Mouse (Mus musculus) hindbrain, embryonic 14.5 days (tissue): Measurements from ENCODE around the gene Olfr694. TPM values are rescaled to one million over a fixed set of nuclear protein-coding genes. Genes with fewer than 3 reads are reported as not detected.

Experiments used
- ATAC-seq: fragments of 200-750 bp; cut with Nextera tagmentation; 2 replicates; pipeline ENCODE4 v1.8.0; 2017; ENCODE audit warnings: moderate number of reproducible peaks, mild to moderate bottlenecking, moderate TSS enrichment, moderate library complexity; ENCODE audit not compliant: low FRiP score
- DNase-seq: peaks from one replicate; pipeline ENCODE4 v3.0.0-alpha.2; 2015; ENCODE audit warnings: low spot score
- H3K27ac ChIP-seq: fragments of 300-500 bp; sonication (generic); 2 replicates; pipeline ENCODE4 v1.5.1; 2014; ENCODE audit warnings: mild to moderate bottlenecking, moderate library complexity
- H3K27me3 ChIP-seq: fragments of 300-500 bp; sonication (generic); 2 replicates; pipeline ENCODE4 v1.6.1; 2014; ENCODE audit warnings: mild to moderate bottlenecking, low read length, mixed read lengths; ENCODE audit not compliant: control insufficient read depth, insufficient read depth
- H3K36me3 ChIP-seq: fragments of 300-500 bp; sonication (generic); replicated peaks from 2 replicates; pipeline ENCODE4 v1.6.1; 2014; ENCODE audit not compliant: control insufficient read depth, insufficient read depth
- H3K4me1 ChIP-seq: fragments of 300-500 bp; sonication (generic); replicated peaks from 2 replicates; pipeline ENCODE4 v1.6.1; 2014; ENCODE audit warnings: antibody characterized with exemption, low read length, mixed read lengths; ENCODE audit not compliant: control insufficient read depth, insufficient read depth
- H3K4me2 ChIP-seq: fragments of 300-500 bp; sonication (generic); replicated peaks from 2 replicates; pipeline ENCODE4 v1.6.1; 2014; ENCODE audit warnings: mild to moderate bottlenecking, moderate library complexity
- H3K4me3 ChIP-seq: fragments of 300-500 bp; sonication (generic); replicated peaks from 2 replicates; pipeline ENCODE4 v1.5.1; 2014; ENCODE audit warnings: mild to moderate bottlenecking, low read length
- H3K9ac ChIP-seq: fragments of 300-500 bp; sonication (generic); 2 replicates; pipeline ENCODE4 v1.6.1; 2014
- H3K9me3 ChIP-seq: fragments of 300-500 bp; sonication (generic); 2 replicates; pipeline ENCODE4 v1.6.1; 2016; ENCODE audit warnings: low read length; ENCODE audit not compliant: control insufficient read depth
- WGBS: fragments of 180-500 bp; shearing (Covaris S2); extraction: QIAGEN DNeasy Blood & Tissue Kit; methylation state at CpG from one replicate; pipeline ENCODE4 v1.1.7; 2014; 5-methylcytosine and 5-hydroxymethylcytosine counted together
- polyA plus RNA-seq: library from polyadenylated mRNA; unstranded; fragments of >200 nt; fragmentation: Nextera tagmentation; extraction: Ambion mirVana; gene quantifications from 2 replicates; pipeline ENCODE4 v1.2.1, GENCODE M21; 2014

The Olfr694 gene
- polyA plus RNA-seq, 1 experiment from 2014 or later, result not detected

- Histone ChIP-seq H3K9me3 (no peaks in the 10 kb centered on the region), H3K4me1 (no peaks in the 10 kb centered on the region), H3K27me3 (no peaks in the 10 kb centered on the region), H3K36me3 (no peaks in the 10 kb centered on the region), H3K4me2 (no peak within 1 kb of the TSS), H3K27ac (no peak within 1 kb of the TSS), H3K9ac (no peak within 1 kb of the TSS), H3K4me3 (no peak within 1 kb of the TSS)
- DNase-seq (no peak), ATAC-seq (no peak)
Measured at GRCm38 (mm10) chr7:106680484-106680883, 11.1 kb downstream of the Olfr694 start, which contains the start of gene Olfr693. Gene Olfr693 (minus strand): TSS chr7:106680584.

- no peaks in the 10 kb centered on the region for H3K4me1 ChIP-seq
- H3K4me3 ChIP-seq, result no peak overlapping the region
- no peak overlapping the region for H3K27ac ChIP-seq
- DNase-seq (no peak), ATAC-seq (no peak)
- no peak overlapping the region for H3K4me2 ChIP-seq
- H3K36me3 ChIP-seq, result no peaks in the 10 kb centered on the region
- H3K9me3 ChIP-seq, result no peaks in the 10 kb centered on the region
- no peaks in the 10 kb centered on the region for H3K27me3 ChIP-seq
- H3K9ac ChIP-seq, result no peak overlapping the region
Measured at GRCm38 (mm10) chr7:106652344-106652652, 39.3 kb downstream of the Olfr694 start.

- H3K9me3 ChIP-seq, result no peaks in the 10 kb centered on the region
- H3K36me3 ChIP-seq, result no peaks in the 10 kb centered on the region
- ATAC-seq, result no peak
Measured at GRCm38 (mm10) chr7:106651555-106652343, 39.9 kb downstream of the Olfr694 start.

GRCm38 (mm10) chr7:106649774-106650173 lies 41.8 kb downstream of the Olfr694 start:
- H3K27me3 ChIP-seq, result no peaks in the 10 kb centered on the region
- no peak overlapping the region for H3K4me3 ChIP-seq
- DNase-seq (no peak), ATAC-seq (no peak)
- no peaks in the 10 kb centered on the region for H3K4me1 ChIP-seq
- WGBS, result 64% methylated on average over 1 of the region's 1 CpGs
- H3K27ac ChIP-seq, result no peak overlapping the region
- no peak overlapping the region for H3K9ac ChIP-seq
- H3K36me3 ChIP-seq, result no peaks in the 10 kb centered on the region
- H3K9me3 ChIP-seq, result no peaks in the 10 kb centered on the region
- H3K4me2 ChIP-seq, result no peak overlapping the region

More at GRCm38 (mm10) chr7:106651555-106652343, 39.9 kb downstream of the Olfr694 start:
- Histone ChIP-seq H3K27ac (no peak overlapping the region), H3K4me3 (no peak overlapping the region), H3K4me2 (no peak overlapping the region), H3K9ac (no peak overlapping the region), H3K27me3 (no peaks in the 10 kb centered on the region), H3K4me1 (no peaks in the 10 kb centered on the region)
- no peak for DNase-seq

DNA sequence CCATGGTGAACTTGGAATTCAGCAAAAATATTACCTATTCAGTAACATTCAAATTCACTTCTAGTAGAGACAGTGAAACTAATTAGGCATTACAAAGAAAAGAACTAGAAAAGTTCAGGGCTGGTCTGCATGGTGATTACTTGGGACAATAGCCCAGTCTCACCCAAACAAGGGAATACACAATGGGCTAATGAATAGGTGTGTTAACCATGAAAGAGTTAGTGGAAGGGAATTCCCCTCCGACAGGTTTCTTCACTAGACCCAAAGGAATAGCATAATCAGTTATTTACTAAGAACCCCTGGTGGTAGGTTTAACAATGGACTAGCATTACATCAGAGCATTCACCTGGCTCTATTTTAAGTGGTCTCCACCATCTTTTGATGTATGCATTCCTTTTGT lies 46.4 kb downstream of the Olfr694 start:
- H3K4me2 ChIP-seq, result no peak overlapping the region
- WGBS, result 66% methylated on average over 1 of the region's 1 CpGs
- H3K27me3 ChIP-seq, result no peaks in the 10 kb centered on the region

GRCm38 (mm10) chr7:106644222-106644870 lies 47.3 kb downstream of the Olfr694 start:
- no peak overlapping the region for H3K9ac ChIP-seq
- H3K4me2 ChIP-seq, result no peak overlapping the region
- no peak for DNase-seq
- H3K4me1 ChIP-seq, result no peaks in the 10 kb centered on the region
- no peaks in the 10 kb centered on the region for H3K36me3 ChIP-seq
- no peaks in the 10 kb centered on the region for H3K27me3 ChIP-seq
- ATAC-seq, result no peak
- no peak overlapping the region for H3K27ac ChIP-seq
- WGBS, result 76% methylated on average over 3 of the region's 3 CpGs
- H3K4me3 ChIP-seq, result no peak overlapping the region
- no peaks in the 10 kb centered on the region for H3K9me3 ChIP-seq

More for the DNA sequence above, 46.4 kb downstream of the Olfr694 start:
- Histone ChIP-seq H3K9ac (no peak overlapping the region), H3K4me1 (no peaks in the 10 kb centered on the region), H3K27ac (no peak overlapping the region), H3K9me3 (no peaks in the 10 kb centered on the region), H3K4me3 (no peak overlapping the region), H3K36me3 (no peaks in the 10 kb centered on the region)
- DNase-seq (no peak), ATAC-seq (no peak)

DNA sequence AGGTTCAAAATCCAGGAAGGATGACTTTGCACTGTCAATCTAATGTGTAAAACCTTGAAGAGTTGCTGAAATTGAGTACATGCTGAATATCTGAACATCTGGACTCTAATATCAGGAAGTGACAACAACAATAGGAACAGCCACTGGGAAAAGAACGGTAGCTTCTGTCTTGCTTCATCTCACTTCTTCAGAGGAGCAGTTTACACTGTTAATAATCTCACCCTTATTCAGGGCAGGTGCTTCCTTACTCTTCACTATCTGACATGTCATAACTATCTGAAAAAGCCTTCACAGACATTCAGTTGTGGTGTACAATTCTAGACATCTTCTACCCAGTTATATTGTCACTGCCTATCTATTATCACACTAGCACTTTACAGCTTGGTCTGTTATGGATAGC lies 50.8 kb downstream of the Olfr694 start:
- H3K27ac ChIP-seq, result no peak overlapping the region

DNA sequence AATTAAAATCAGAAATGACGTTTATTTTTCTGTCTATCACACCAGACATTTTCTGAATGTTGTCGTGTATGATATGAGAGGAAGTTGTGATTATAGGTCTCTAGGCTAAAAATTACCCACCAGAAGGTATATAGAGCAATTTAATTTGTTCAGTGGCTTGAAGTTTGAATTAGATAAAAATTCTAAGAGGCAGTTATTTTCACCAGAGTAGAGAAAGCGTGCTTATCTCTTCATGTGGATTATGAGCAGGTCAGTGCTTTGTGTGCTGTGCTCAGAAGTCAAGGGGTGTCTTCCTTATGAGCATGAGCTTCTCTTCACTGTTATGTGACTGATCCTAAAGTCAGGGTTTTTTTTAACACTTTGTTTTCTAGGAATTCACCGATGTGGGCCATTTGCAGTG lies 56.1 kb downstream of the Olfr694 start:
- ATAC-seq, result no peak
- Histone ChIP-seq H3K4me2 (no peak overlapping the region), H3K4me3 (no peak overlapping the region), H3K4me1 (no peaks in the 10 kb centered on the region), H3K9me3 (no peaks in the 10 kb centered on the region), H3K27ac (no peak overlapping the region), H3K36me3 (no peaks in the 10 kb centered on the region), H3K9ac (no peak overlapping the region), H3K27me3 (no peaks in the 10 kb centered on the region)
- no peak for DNase-seq
- 90% methylated on average over 4 of the region's 4 CpGs for WGBS

More for the DNA sequence above, 50.8 kb downstream of the Olfr694 start:
- H3K4me3 ChIP-seq, result no peak overlapping the region
- DNase-seq, result no peak
- ATAC-seq, result no peak
- H3K27me3 ChIP-seq, result no peaks in the 10 kb centered on the region
- H3K4me2 ChIP-seq, result no peak overlapping the region
- no peaks in the 10 kb centered on the region for H3K4me1 ChIP-seq
- H3K9ac ChIP-seq, result no peak overlapping the region
- WGBS, result 97% methylated on average over 1 of the region's 1 CpGs
- H3K36me3 ChIP-seq, result no peaks in the 10 kb centered on the region
- no peaks in the 10 kb centered on the region for H3K9me3 ChIP-seq
